Mouse (Mus musculus) brain, embryonic 18.5 days (tissue): ENCODE results near the gene Klhl10.

Experiments used
- DNase-seq: peaks from one replicate; pipeline ENCODE4 v3.0.0-alpha.2; 2012; ENCODE audit warnings: low read depth, low spot score

Gene Klhl10

GRCm38 (mm10) chr11:100408076-100408834, 33.5 kb upstream of the Klhl10 start:
- no peak for DNase-seq

GRCm38 (mm10) chr11:100408835-100409462, 32.8 kb upstream of the Klhl10 start:
- DNase-seq: no peak

- DNase-seq: no peak
Observed at GRCm38 (mm10) chr11:100409686-100410085, 32.0 kb upstream of the Klhl10 start.

DNA sequence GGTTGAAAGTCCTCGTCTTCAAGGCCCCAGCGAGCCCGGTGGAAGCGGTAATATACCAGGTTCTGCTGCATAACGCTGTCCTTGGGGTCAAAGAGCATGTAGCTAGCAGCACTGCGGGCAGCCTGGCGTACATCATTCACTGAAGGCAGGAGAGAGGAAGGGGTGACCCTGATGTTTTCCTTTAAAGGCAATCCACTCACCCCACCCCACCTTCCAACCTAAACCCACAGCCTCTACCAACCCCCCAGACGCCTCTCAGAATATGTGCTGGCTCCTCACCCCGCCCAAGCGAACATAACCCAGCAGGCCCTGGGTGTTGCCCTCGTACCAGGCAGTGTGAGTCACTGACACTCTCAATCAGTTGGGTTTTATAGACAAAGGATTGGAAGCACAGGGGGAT, 30.0 kb upstream of the Klhl10 start:
- no peak for DNase-seq

DNA sequence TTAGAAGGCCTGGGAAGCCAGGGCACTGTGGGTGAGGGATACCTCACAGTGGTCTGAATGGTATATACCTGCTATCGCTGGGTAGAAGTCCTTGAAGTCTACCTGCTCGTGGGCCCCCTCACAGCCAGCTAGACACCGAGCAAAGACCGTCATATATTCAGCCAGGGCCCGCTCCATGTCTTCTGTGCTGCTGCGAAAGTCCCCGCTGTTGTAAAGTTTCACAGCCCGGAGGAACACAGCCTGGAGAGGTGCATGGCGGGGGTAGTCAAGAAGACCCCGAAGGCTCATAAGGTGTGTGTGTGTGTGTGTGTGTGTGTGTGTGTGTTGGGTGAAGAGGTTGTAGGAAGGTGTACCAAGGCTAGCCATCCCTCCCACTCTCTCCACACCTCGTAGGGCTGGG, 28.2 kb upstream of the Klhl10 start:
- no peak for DNase-seq

- no peak for DNase-seq
Observed at GRCm38 (mm10) chr11:100414021-100414913, 27.4 kb upstream of the Klhl10 start, which contains the start of gene P3h4. TSS of gene P3h4 (minus strand) at chr11:100414836.

DNA sequence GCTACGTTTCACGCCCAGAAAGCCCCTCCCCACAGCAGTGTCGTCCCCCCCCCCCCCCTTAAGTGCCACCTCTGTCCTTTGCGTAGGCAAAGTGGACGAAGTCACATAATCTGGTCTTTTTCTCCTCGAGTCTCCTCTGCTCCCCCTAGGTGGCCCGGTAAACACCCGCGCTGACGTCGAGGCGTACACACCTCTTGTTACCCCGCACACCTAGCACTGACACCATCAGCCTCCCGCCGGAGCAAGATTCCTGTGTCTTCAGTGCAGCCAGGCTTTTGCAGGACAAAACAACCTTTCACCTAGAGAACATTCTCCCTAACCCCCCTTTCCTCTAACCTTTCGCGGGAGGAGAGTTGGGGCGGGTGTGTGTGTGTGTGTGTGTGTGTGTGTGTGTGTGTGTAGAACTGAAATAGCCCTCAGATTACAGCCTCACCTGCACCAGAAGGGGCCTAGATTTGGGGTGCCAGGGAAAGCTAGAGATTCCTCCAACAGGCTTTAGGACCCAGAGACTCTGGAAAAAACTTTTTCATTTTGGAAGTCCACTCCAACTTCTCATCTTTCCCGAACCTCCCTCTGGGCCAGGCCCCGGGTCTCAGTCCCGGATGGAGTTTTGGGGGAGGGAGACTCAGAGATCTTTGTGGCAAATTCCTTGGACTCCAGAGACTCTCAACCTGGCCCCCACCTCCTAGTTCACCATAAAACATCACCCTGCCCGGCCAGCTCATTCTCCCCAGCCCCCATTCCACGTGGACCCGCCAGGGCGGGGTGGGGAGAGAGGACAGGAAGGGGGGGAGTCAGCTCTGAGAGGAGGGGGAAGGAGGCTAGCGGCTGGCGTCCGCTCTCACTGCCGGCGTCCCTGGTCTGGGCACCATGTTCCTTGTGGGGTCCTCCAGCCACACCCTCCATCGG, 26.5 kb upstream of the Klhl10 start, which contains the start of gene Fkbp10:
Gene Fkbp10 (plus strand): TSS at position 784 of the 909 bp plus-strand sequence.
- no peak for DNase-seq

DNA sequence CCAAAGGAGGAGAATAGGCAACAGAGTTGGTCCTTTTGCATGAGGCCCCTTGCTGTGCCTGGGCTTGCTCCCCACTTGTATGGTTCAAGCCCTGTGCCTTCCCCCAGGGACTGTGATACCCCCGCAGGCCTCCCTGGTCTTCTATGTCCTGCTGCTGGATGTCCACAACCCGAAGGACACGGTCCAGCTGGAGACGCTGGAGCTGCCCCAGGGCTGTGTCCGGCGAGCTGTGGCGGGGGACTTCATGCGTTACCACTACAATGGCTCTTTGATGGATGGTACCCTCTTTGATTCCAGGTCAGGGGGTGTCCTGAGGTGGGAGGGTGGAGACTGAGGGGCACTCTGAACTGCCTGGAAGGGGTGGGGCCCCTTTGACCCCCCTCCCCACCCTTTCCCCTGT, 20.2 kb upstream of the Klhl10 start:
- DNase-seq: no peak

- DNase-seq: no peak
Observed at GRCm38 (mm10) chr11:100423836-100424235, 17.9 kb upstream of the Klhl10 start.

GRCm38 (mm10) chr11:100425851-100426250, 15.9 kb upstream of the Klhl10 start:
- DNase-seq: no peak

- DNase-seq: no peak
Observed at GRCm38 (mm10) chr11:100426820-100427219, 14.9 kb upstream of the Klhl10 start.

DNA sequence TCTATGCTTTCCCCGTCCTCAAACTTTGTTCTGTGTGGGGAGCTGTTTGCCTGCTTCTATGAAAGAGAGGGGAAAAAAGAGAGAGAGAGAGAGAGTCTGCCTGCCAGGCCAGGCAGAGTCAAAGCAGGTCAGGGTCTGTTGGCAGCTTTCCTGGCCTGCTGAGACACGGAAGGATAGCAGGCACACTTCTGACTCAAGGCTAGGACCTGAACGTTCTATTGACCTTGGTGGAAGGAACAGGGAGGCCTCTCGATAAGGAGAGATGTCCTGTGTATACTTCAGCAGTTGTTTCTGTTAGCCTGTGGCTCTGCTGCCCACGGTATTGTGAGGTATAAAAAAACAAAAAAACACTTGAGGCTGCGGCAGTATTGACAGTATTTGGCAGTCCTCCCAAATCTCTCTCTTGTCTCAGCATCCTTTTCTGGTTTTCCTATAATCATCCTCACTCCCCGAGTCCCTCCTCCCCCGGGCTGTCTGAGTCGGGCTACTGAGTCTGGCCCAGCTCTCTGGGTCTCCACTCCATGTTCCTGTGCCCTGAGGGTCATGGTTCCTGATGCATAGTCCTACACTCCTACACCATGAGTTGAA, 13.0 kb upstream of the Klhl10 start:
- no peak for DNase-seq

DNA sequence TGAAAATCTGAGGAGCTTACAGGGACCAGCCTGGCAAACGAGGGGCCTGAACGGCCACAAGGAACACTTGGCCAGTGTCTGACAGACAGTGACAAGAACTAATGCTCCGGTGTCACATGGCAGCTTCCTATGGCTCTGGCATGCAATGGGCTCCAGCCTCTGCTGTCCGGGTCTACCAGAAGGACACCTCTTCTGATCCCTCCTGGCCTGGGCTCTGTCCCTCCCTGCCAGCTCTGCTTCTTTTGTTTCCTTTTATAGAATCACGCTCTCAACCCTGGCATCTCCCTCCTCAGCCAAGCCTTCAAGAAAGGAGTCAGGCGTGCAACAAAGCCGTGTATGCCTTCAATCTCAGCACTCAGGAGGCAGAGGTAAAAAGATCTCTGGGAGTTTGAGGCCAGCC, 11.7 kb upstream of the Klhl10 start:
- DNase-seq: no peak

GRCm38 (mm10) chr11:100432002-100432401, 9.7 kb upstream of the Klhl10 start:
- no peak for DNase-seq

DNA sequence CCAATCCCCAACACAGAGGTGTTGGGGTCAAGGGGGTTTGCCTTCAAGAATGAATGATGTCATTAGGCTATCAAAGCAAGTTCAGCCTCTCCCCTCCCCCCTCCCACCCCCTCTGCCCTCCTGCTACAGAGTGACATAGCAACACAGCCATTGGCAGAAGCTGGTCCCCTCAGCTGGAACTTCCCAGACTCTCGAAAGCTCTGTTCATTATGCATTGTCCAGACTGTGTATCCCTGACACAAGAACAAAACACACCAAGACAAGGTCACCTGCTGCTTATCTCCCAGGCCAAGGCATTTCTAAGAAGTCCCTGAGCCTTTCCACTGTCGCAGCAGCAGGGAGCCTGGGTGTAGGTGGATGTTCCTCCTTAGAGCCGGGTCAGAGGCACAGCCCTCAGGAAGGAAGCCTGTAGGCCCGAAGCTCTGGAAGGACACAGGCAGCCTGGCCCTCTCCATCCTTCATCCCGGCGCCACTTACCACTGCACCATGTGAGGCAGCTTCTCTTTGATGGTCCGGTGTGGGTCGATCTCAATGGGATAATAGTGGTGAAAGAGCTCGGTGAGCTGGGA, 6.0 kb upstream of the Klhl10 start:
- no peak for DNase-seq

- no peak for DNase-seq
Observed at GRCm38 (mm10) chr11:100437901-100438300, 3.8 kb upstream of the Klhl10 start.

GRCm38 (mm10) chr11:100440691-100441522, 810 bp upstream of the Klhl10 start:
- peak; percentile 45 for DNase-seq

DNA sequence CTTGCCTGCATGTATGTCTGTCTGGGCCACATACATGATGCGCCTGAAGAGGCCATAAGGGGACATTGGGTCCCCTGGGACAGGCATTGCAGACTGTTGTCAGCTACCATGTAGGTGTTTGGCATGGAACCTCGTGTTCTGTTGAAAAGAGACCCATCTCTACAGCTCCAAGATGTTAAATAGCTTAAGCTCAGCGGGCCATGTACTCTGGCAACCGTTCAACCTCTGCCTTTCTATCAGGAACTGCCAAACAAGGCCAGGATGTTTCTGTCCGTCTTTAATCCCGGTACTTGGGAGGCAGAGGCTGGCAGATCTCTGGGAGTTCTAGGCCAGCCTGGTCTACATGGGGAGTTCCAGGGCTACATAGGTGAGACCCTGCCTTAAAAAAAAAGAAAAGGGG, 908 bp downstream of the Klhl10 start:
- no peak for DNase-seq

DNA sequence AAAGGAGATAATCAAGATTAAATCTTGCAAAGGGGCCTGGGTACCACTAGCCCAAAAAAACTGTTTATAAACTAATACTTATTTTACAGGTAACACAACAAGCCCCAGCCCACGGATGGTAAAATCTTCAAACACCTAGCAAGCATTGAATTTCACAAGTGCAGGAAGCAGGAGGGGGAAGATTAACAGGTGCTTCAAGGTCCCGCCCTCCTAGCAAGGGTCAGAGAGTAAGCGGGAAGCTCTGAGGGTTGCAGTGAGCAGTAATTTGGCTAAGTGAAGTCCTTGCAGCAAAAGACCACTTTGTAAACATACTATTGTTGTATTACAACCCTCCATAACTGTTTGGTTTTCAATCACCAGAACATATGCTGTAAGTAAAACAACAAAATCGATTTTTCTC, 15.5 kb downstream of the Klhl10 start:
- DNase-seq: no peak
